Mouse (Mus musculus): ENCODE data around the gene Fam120c. TPM values are rescaled to one million over a fixed set of nuclear protein-coding genes. Genes with fewer than 3 reads are reported as not detected.
"Not testable (repeated sequence)": the region's sequence is repeated elsewhere in the genome, so short reads cannot be mapped to it uniquely, and the experiment has no call there.

Gene Fam120c
- polyA plus RNA-seq, 1 experiment = not detected

- TF ChIP-seq CTCF (IDR thresholded peaks at IDR 0.05; ENCODE audit: insufficient read depth, low read depth, low read length) = no peak
- no peak for TF ChIP-seq POLR2A (IDR thresholded peaks at IDR 0.05; ENCODE audit: insufficient read depth, low read depth, low read length)
- WGBS = 90% methylated on average over 10 of the region's 10 CpGs
- H3K4me1 ChIP-seq (ENCODE audit: control insufficient read depth, insufficient read depth, low read length) = no peaks in the 10 kb centered on the region
Measured at GRCm38 (mm10) chrX:151418801-151419200, 74.8 kb downstream of the Fam120c start.

GRCm38 (mm10) chrX:151420791-151421190 lies 76.8 kb downstream of the Fam120c start:
- Histone ChIP-seq H3K27ac (ENCODE audit: insufficient read depth, low read depth, low read length) (no peak overlapping the region), H3K4me3 (ENCODE audit: insufficient read depth, low read depth, low read length) (no peak overlapping the region), H3K4me1 (ENCODE audit: control insufficient read depth, insufficient read depth, low read length) (no peaks in the 10 kb centered on the region)
- 95% methylated on average over 1 of the region's 1 CpGs for WGBS
- TF ChIP-seq CTCF (IDR thresholded peaks at IDR 0.05; ENCODE audit: insufficient read depth, low read depth, low read length) = no peak
- TF ChIP-seq POLR2A (IDR thresholded peaks at IDR 0.05; ENCODE audit: insufficient read depth, low read depth, low read length) = no peak

More at GRCm38 (mm10) chrX:151418801-151419200, 74.8 kb downstream of the Fam120c start:
- H3K27ac ChIP-seq (ENCODE audit: insufficient read depth, low read depth, low read length) = no peak overlapping the region
- H3K4me3 ChIP-seq (ENCODE audit: insufficient read depth, low read depth, low read length) = no peak overlapping the region

- H3K4me1 ChIP-seq (ENCODE audit: control insufficient read depth, insufficient read depth, low read length) = no peaks in the 10 kb centered on the region
- no peak overlapping the region for H3K27ac ChIP-seq (ENCODE audit: insufficient read depth, low read depth, low read length)
- TF ChIP-seq CTCF (IDR thresholded peaks at IDR 0.05; ENCODE audit: insufficient read depth, low read depth, low read length) (no peak), POLR2A (IDR thresholded peaks at IDR 0.05; ENCODE audit: insufficient read depth, low read depth, low read length) (no peak)
- no peak overlapping the region for H3K4me3 ChIP-seq (ENCODE audit: insufficient read depth, low read depth, low read length)
Measured at GRCm38 (mm10) chrX:151443637-151444036, 99.7 kb downstream of the Fam120c start.

- no peaks in the 10 kb centered on the region for H3K4me1 ChIP-seq (ENCODE audit: control insufficient read depth, insufficient read depth, low read length)
- 100% methylated on average over 1 of the region's 1 CpGs for WGBS
- TF ChIP-seq POLR2A (IDR thresholded peaks at IDR 0.05; ENCODE audit: insufficient read depth, low read depth, low read length) (no peak), CTCF (IDR thresholded peaks at IDR 0.05; ENCODE audit: insufficient read depth, low read depth, low read length) (no peak)
- H3K4me3 ChIP-seq (ENCODE audit: insufficient read depth, low read depth, low read length) = no peak overlapping the region
- H3K27ac ChIP-seq (ENCODE audit: insufficient read depth, low read depth, low read length) = no peak overlapping the region
Measured at GRCm38 (mm10) chrX:151444189-151444588, 100.2 kb downstream of the Fam120c start.

- Histone ChIP-seq H3K27ac (ENCODE audit: insufficient read depth, low read depth, low read length) (no peak overlapping the region), H3K4me3 (ENCODE audit: insufficient read depth, low read depth, low read length) (no peak overlapping the region), H3K4me1 (ENCODE audit: control insufficient read depth, insufficient read depth, low read length) (no peaks in the 10 kb centered on the region)
- TF ChIP-seq CTCF (IDR thresholded peaks at IDR 0.05; ENCODE audit: insufficient read depth, low read depth, low read length) (no peak), POLR2A (IDR thresholded peaks at IDR 0.05; ENCODE audit: insufficient read depth, low read depth, low read length) (no peak)
- WGBS = 78% methylated on average over 3 of the region's 3 CpGs
Measured at GRCm38 (mm10) chrX:151488128-151488527, 144.2 kb downstream of the Fam120c start.

GRCm38 (mm10) chrX:151493269-151493668 lies 149.3 kb downstream of the Fam120c start:
- H3K27ac ChIP-seq (ENCODE audit: insufficient read depth, low read depth, low read length); H3K4me1 ChIP-seq (ENCODE audit: control insufficient read depth, insufficient read depth, low read length); H3K4me3 ChIP-seq (ENCODE audit: insufficient read depth, low read depth, low read length): not testable (repeated sequence)
- 97% methylated on average over 4 of the region's 4 CpGs for WGBS

GRCm38 (mm10) chrX:151496596-151496995 lies 152.6 kb downstream of the Fam120c start:
- TF ChIP-seq CTCF (IDR thresholded peaks at IDR 0.05; ENCODE audit: insufficient read depth, low read depth, low read length) = no peak
- no peak for TF ChIP-seq POLR2A (IDR thresholded peaks at IDR 0.05; ENCODE audit: insufficient read depth, low read depth, low read length)
- WGBS = 92% methylated on average over 1 of the region's 1 CpGs

GRCm38 (mm10) chrX:151508536-151508935 lies 164.6 kb downstream of the Fam120c start:
- TF ChIP-seq POLR2A (IDR thresholded peaks at IDR 0.05; ENCODE audit: insufficient read depth, low read depth, low read length) (no peak), CTCF (IDR thresholded peaks at IDR 0.05; ENCODE audit: insufficient read depth, low read depth, low read length) (no peak)
- Histone ChIP-seq H3K27ac (ENCODE audit: insufficient read depth, low read depth, low read length) (no peak overlapping the region), H3K4me3 (ENCODE audit: insufficient read depth, low read depth, low read length) (no peak overlapping the region), H3K4me1 (ENCODE audit: control insufficient read depth, insufficient read depth, low read length) (no peaks in the 10 kb centered on the region)

More at GRCm38 (mm10) chrX:151496596-151496995, 152.6 kb downstream of the Fam120c start:
- Histone ChIP-seq H3K27ac (ENCODE audit: insufficient read depth, low read depth, low read length) (no peak overlapping the region), H3K4me1 (ENCODE audit: control insufficient read depth, insufficient read depth, low read length) (no peaks in the 10 kb centered on the region), H3K4me3 (ENCODE audit: insufficient read depth, low read depth, low read length) (no peak overlapping the region)

GRCm38 (mm10) chrX:151509906-151510305 lies 165.9 kb downstream of the Fam120c start:
- H3K4me1 ChIP-seq (ENCODE audit: control insufficient read depth, insufficient read depth, low read length) = no peaks in the 10 kb centered on the region
- no peak for TF ChIP-seq CTCF (IDR thresholded peaks at IDR 0.05; ENCODE audit: insufficient read depth, low read depth, low read length)
- TF ChIP-seq POLR2A (IDR thresholded peaks at IDR 0.05; ENCODE audit: insufficient read depth, low read depth, low read length) = no peak
- no peak overlapping the region for H3K27ac ChIP-seq (ENCODE audit: insufficient read depth, low read depth, low read length)
- no peak overlapping the region for H3K4me3 ChIP-seq (ENCODE audit: insufficient read depth, low read depth, low read length)
- 92% methylated on average over 1 of the region's 1 CpGs for WGBS

GRCm38 (mm10) chrX:151513066-151513465 lies 169.1 kb downstream of the Fam120c start:
- no peaks in the 10 kb centered on the region for H3K4me1 ChIP-seq (ENCODE audit: control insufficient read depth, insufficient read depth, low read length)
- H3K27ac ChIP-seq (ENCODE audit: insufficient read depth, low read depth, low read length) = no peak overlapping the region
- no peak overlapping the region for H3K4me3 ChIP-seq (ENCODE audit: insufficient read depth, low read depth, low read length)
- TF ChIP-seq POLR2A (IDR thresholded peaks at IDR 0.05; ENCODE audit: insufficient read depth, low read depth, low read length) (no peak), CTCF (IDR thresholded peaks at IDR 0.05; ENCODE audit: insufficient read depth, low read depth, low read length) (no peak)
- WGBS = 74% methylated on average over 3 of the region's 3 CpGs
